Mouse (Mus musculus) G1E (cell line): ENCODE measurements at regions not wholly inside any gene's neighbourhood (a gene's known extent, or its start where the extent isn't known, plus 50 kb on each side); places are given as distances from the start of the nearest gene placed in this dataset.

Source experiments
- CTCF ChIP-seq: IDR thresholded peaks from 2 replicates; pipeline ENCODE4 v1.5.1; 2012; ENCODE audit warnings: low read depth, low read length, inconsistent platforms, mixed read lengths
- GATA1 ChIP-seq: IDR thresholded peaks from 2 replicates; pipeline ENCODE4 v1.6.1; 2012; ENCODE audit warnings: borderline replicate concordance, low read length, inconsistent platforms, mixed read lengths

DNA sequence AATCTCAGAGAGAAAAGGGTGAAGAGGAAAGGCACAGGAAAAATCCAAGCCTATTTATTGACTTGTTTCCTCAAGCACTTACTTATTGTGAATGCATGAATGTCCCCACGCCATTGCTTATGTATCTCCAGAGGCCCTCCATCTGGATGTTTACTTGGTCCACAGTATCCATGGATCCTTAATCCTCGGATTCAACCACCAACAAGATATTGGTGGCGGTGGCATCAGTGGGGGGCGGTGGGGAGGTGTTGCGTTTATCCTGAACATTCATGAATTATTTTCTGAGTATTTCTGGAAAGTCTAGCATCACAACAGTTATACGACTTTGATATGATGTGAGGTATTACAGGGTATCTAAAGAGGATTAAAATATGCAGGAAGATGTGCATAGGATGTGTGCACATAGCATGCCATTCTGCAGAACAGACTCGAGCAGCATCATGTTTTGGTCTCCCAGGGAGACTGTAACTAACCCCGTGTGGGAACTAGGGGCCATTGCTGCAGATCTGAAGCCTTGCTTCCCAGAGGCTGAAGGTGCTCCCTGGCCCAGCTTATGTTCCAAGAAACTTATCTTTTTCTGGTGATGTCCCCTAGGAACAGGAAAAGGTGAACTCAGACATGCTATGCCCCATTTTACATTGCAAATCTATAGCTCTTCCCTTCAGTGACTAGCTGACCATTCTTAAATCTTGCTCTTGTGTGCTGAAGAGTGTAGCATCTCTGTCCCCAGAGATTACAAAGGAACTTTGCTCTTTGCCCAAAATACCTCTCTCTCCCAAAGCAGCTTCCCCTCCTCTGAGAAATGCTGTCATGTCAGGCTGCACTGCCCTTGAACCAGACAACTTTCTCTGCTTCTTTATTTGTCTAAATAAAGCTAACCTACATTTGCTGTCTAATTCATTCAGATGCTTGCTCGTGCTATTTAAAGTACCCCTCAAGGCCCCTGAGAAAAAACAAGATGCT, 75.0 kb upstream of the Mkln1 start:
- TF ChIP-seq CTCF (no peak), GATA1 (no peak)
